Mouse (Mus musculus): ENCODE results near the gene Trnp1. TPM values are rescaled to one million over a fixed set of nuclear protein-coding genes. Genes with fewer than 3 reads are reported as not detected.
A peak's percentile ranks its signal among the peaks of the same experiment; 100 is the strongest.
"Not testable (repeated sequence)": the region's sequence is repeated elsewhere in the genome, so short reads cannot be mapped to it uniquely, and the experiment has no call there.

Trnp1 gene
- 100 to 1,000 TPM; 183 to 201 TPM for total RNA-seq (2021)

- DNase-seq (ENCODE audit: extremely low spot score in 1 of 2, low spot score in 1 of 2), result peak; percentile 71 to 72
Observed at GRCm38 (mm10) chr4:133498160-133498724, at the start of gene Trnp1. Gene Trnp1, minus strand, starts transcription at chr4:133498550.

- DNase-seq (ENCODE audit: extremely low spot score in 1 of 2, low spot score in 1 of 2), result peak; percentile 80 to 84
Observed at GRCm38 (mm10) chr4:133545272-133546231, 47.2 kb upstream of the Trnp1 start, which contains the start of gene Nudc. Gene Nudc, minus strand, starts transcription at chr4:133545996.

GRCm38 (mm10) chr4:133536652-133537051 lies 38.3 kb upstream of the Trnp1 start:
- no peak for DNase-seq (ENCODE audit: extremely low spot score in 1 of 2, low spot score in 1 of 2)

GRCm38 (mm10) chr4:133536081-133536480 lies 37.7 kb upstream of the Trnp1 start:
- DNase-seq (ENCODE audit: extremely low spot score in 1 of 2, low spot score in 1 of 2), result no peak

- DNase-seq (ENCODE audit: extremely low spot score in 1 of 2, low spot score in 1 of 2), result no peak
Observed at GRCm38 (mm10) chr4:133532777-133533176, 34.4 kb upstream of the Trnp1 start.

- no peak for DNase-seq (ENCODE audit: extremely low spot score in 1 of 2, low spot score in 1 of 2)
Observed at GRCm38 (mm10) chr4:133527788-133528187, 29.4 kb upstream of the Trnp1 start.

- no peak for DNase-seq (ENCODE audit: extremely low spot score in 1 of 2, low spot score in 1 of 2)
Observed at GRCm38 (mm10) chr4:133521502-133521901, 23.2 kb upstream of the Trnp1 start.

GRCm38 (mm10) chr4:133519369-133519665 lies 21.0 kb upstream of the Trnp1 start:
- no peak for DNase-seq (ENCODE audit: extremely low spot score in 1 of 2, low spot score in 1 of 2)

GRCm38 (mm10) chr4:133518601-133519368 lies 20.4 kb upstream of the Trnp1 start, which contains the start of gene Kdf1:
Gene Kdf1, plus strand, starts transcription at chr4:133518963.
- DNase-seq (ENCODE audit: extremely low spot score in 1 of 2, low spot score in 1 of 2), result no peak

- DNase-seq (ENCODE audit: extremely low spot score in 1 of 2, low spot score in 1 of 2), result peak; percentile 61 to 79
Observed at GRCm38 (mm10) chr4:133512972-133513371, 14.6 kb upstream of the Trnp1 start.

GRCm38 (mm10) chr4:133512511-133512910 lies 14.2 kb upstream of the Trnp1 start:
- not testable (repeated sequence) for DNase-seq (ENCODE audit: extremely low spot score in 1 of 2, low spot score in 1 of 2)

GRCm38 (mm10) chr4:133511050-133511449 lies 12.7 kb upstream of the Trnp1 start:
- DNase-seq (ENCODE audit: extremely low spot score in 1 of 2, low spot score in 1 of 2), result no peak

- peak in 1 of 2 experiments; percentile 44 for DNase-seq (ENCODE audit: extremely low spot score in 1 of 2, low spot score in 1 of 2)
Observed at GRCm38 (mm10) chr4:133508990-133509389, 10.6 kb upstream of the Trnp1 start.

GRCm38 (mm10) chr4:133506573-133506972 lies 8.2 kb upstream of the Trnp1 start:
- DNase-seq (ENCODE audit: extremely low spot score in 1 of 2, low spot score in 1 of 2), result no peak

GRCm38 (mm10) chr4:133504755-133505485 lies 6.6 kb upstream of the Trnp1 start:
- no peak for DNase-seq (ENCODE audit: extremely low spot score in 1 of 2, low spot score in 1 of 2)

GRCm38 (mm10) chr4:133504300-133504699 lies 6.0 kb upstream of the Trnp1 start:
- DNase-seq (ENCODE audit: extremely low spot score in 1 of 2, low spot score in 1 of 2), result no peak

- no peak for DNase-seq (ENCODE audit: extremely low spot score in 1 of 2, low spot score in 1 of 2)
Observed at GRCm38 (mm10) chr4:133501514-133501913, 3.2 kb upstream of the Trnp1 start.

- no peak for DNase-seq (ENCODE audit: extremely low spot score in 1 of 2, low spot score in 1 of 2)
Observed at GRCm38 (mm10) chr4:133497461-133498159, 740 bp downstream of the Trnp1 start.

GRCm38 (mm10) chr4:133496738-133497445 lies 1.5 kb downstream of the Trnp1 start:
- no peak for DNase-seq (ENCODE audit: extremely low spot score in 1 of 2, low spot score in 1 of 2)
